In genomic region chr13:113680646-113681045, GRCm38 (mm10) we compare ENCODE assay signal across 19 mouse cellular contexts. TPM values are rescaled to one million over a fixed set of nuclear protein-coding genes. Genes with fewer than 3 reads are reported as not detected.
"Had no signal": no experiment of that assay in that cellular context is flagged by ENCODE, and none has a peak within 500 bp of the region (broad histone marks: within the 10 kb centered on the region; RNA-seq: fewer than 3 reads in every experiment).

No protein-coding gene starts in this region.

- H3K4me3 ChIP-seq: lung, embryonic 15.5 days; megakaryocyte, embryonic 14.5 days; midbrain, embryonic 13.5 days; midbrain, embryonic 15.5 days; neural tube, embryonic 12.5 days; stomach, embryonic 15.5 days had no signal

- H3K27ac ChIP-seq: lung, embryonic 15.5 days; macrophage; midbrain, embryonic 13.5 days; midbrain, embryonic 15.5 days; neural tube, embryonic 12.5 days; stomach, embryonic 15.5 days; stomach, postnatal 0 days had no signal

- DNase-seq: lung, adult 2 months; lung, postnatal 14 days; lung, postnatal 36 days; right cerebral cortex, postnatal 14 days; thymus, adult 2 months; thymus, postnatal 25 days; thymus, postnatal 4 days had no signal

RNA-seq across cellular contexts. Expression of gene Hspb3, which starts 17.2 kb away (rescaled TPM):
- total RNA-seq: megakaryocyte progenitor cell, adult 5-6 weeks; midbrain, postnatal 0 days; monocyte, adult 5-6 weeks; neutrophil, adult 5-6 weeks had no signal
